Mouse (Mus musculus): ENCODE data around the gene Cldn14. TPM values are rescaled to one million over a fixed set of nuclear protein-coding genes. Genes with fewer than 3 reads are reported as not detected.

Cldn14 gene
- 2.2 and 3.9 TPM in 2 replicates for polyA plus RNA-seq (2015; fragmentation: Nextera tagmentation; extraction: Ambion mirVana)

- H3K9ac ChIP-seq: no peak within 1 kb of the TSS
- WGBS (ENCODE audit: insufficient replicate concordance): 73% methylated on average over 15 of the region's 15 CpGs
- ATAC-seq (ENCODE audit: insufficient read depth): no peak
- H3K36me3 ChIP-seq (replicated peaks): no peaks in the 10 kb centered on the region
- H3K4me2 ChIP-seq: no peak within 1 kb of the TSS
- H3K4me1 ChIP-seq (replicated peaks): peaks cover 7% of the 10 kb centered on the region
- no peaks in the 10 kb centered on the region for H3K9me3 ChIP-seq (replicated peaks)
- H3K4me3 ChIP-seq (replicated peaks): no peak within 1 kb of the TSS
- H3K27ac ChIP-seq (replicated peaks): no peak within 1 kb of the TSS
- H3K27me3 ChIP-seq: peaks cover 20% of the 10 kb centered on the region; the same call in 1 of the 2 replicates
Measured at GRCm38 (mm10) chr16:94008737-94009136, at the start of gene Cldn14. Cldn14 (minus strand) TSS chr16:94008837.

- H3K4me1 ChIP-seq (replicated peaks): no peaks in the 10 kb centered on the region
- H3K36me3 ChIP-seq (replicated peaks): no peaks in the 10 kb centered on the region
- H3K9me3 ChIP-seq (replicated peaks): no peaks in the 10 kb centered on the region
- no peak overlapping the region for H3K4me2 ChIP-seq
- H3K4me3 ChIP-seq (replicated peaks): no peak overlapping the region
- ATAC-seq (ENCODE audit: insufficient read depth): no peak
- no peak overlapping the region for H3K27ac ChIP-seq (replicated peaks)
- 62% methylated on average over 8 of the region's 8 CpGs for WGBS (ENCODE audit: insufficient replicate concordance)
- H3K27me3 ChIP-seq: no peaks in the 10 kb centered on the region; the same call in 1 of the 2 replicates
- no peak overlapping the region for H3K9ac ChIP-seq
Measured at GRCm38 (mm10) chr16:94055576-94055975, 46.9 kb upstream of the Cldn14 start.

GRCm38 (mm10) chr16:94055176-94055575 is 46.5 kb upstream of the Cldn14 start:
- Histone ChIP-seq H3K9ac (no peak overlapping the region), H3K36me3 (replicated peaks) (no peaks in the 10 kb centered on the region), H3K27ac (replicated peaks) (no peak overlapping the region), H3K4me3 (replicated peaks) (no peak overlapping the region), H3K27me3 (no peaks in the 10 kb centered on the region; the same call in 1 of the 2 replicates), H3K4me2 (no peak overlapping the region), H3K4me1 (replicated peaks) (no peaks in the 10 kb centered on the region), H3K9me3 (replicated peaks) (no peaks in the 10 kb centered on the region)
- WGBS (ENCODE audit: insufficient replicate concordance): 81% methylated on average over 12 of the region's 12 CpGs
- no peak for ATAC-seq (ENCODE audit: insufficient read depth)

GRCm38 (mm10) chr16:94050368-94050767 is 41.7 kb upstream of the Cldn14 start:
- no peak for ATAC-seq (ENCODE audit: insufficient read depth)
- Histone ChIP-seq H3K9me3 (replicated peaks) (no peaks in the 10 kb centered on the region), H3K4me3 (replicated peaks) (no peak overlapping the region), H3K9ac (no peak overlapping the region), H3K4me2 (no peak overlapping the region), H3K27me3 (no peaks in the 10 kb centered on the region; the same call in 1 of the 2 replicates), H3K4me1 (replicated peaks) (no peaks in the 10 kb centered on the region), H3K36me3 (replicated peaks) (no peaks in the 10 kb centered on the region), H3K27ac (replicated peaks) (no peak overlapping the region)
- 63% methylated on average over 3 of the region's 3 CpGs for WGBS (ENCODE audit: insufficient replicate concordance)

- 23% methylated on average over 7 of the region's 7 CpGs for WGBS (ENCODE audit: insufficient replicate concordance)
- no peak overlapping the region for H3K4me2 ChIP-seq
- no peaks in the 10 kb centered on the region for H3K9me3 ChIP-seq (replicated peaks)
- peaks cover 23% of the 10 kb centered on the region for H3K27me3 ChIP-seq
- H3K9ac ChIP-seq: no peak overlapping the region
- H3K36me3 ChIP-seq (replicated peaks): no peaks in the 10 kb centered on the region
- H3K4me1 ChIP-seq (replicated peaks): no peaks in the 10 kb centered on the region
- no peak for ATAC-seq (ENCODE audit: insufficient read depth)
- no peak overlapping the region for H3K27ac ChIP-seq (replicated peaks)
- H3K4me3 ChIP-seq (replicated peaks): no peak overlapping the region
Measured at GRCm38 (mm10) chr16:94044996-94045395, 36.4 kb upstream of the Cldn14 start.

GRCm38 (mm10) chr16:94043797-94044196 is 35.2 kb upstream of the Cldn14 start:
- Histone ChIP-seq H3K27me3 (peaks cover 34% of the 10 kb centered on the region), H3K27ac (replicated peaks) (no peak overlapping the region), H3K9ac (no peak overlapping the region), H3K4me3 (replicated peaks) (no peak overlapping the region), H3K9me3 (replicated peaks) (no peaks in the 10 kb centered on the region), H3K4me1 (replicated peaks) (no peaks in the 10 kb centered on the region), H3K36me3 (replicated peaks) (no peaks in the 10 kb centered on the region), H3K4me2 (no peak overlapping the region)
- ATAC-seq (ENCODE audit: insufficient read depth): no peak
- WGBS (ENCODE audit: insufficient replicate concordance): 38% methylated on average over 1 of the region's 1 CpGs

GRCm38 (mm10) chr16:94041065-94041712 is 32.6 kb upstream of the Cldn14 start:
- no peak overlapping the region for H3K27ac ChIP-seq (replicated peaks)
- peaks cover 38% of the 10 kb centered on the region for H3K27me3 ChIP-seq
- H3K9ac ChIP-seq: no peak overlapping the region
- no peak overlapping the region for H3K4me3 ChIP-seq (replicated peaks)
- H3K9me3 ChIP-seq (replicated peaks): no peaks in the 10 kb centered on the region
- 41% methylated on average over 18 of the region's 18 CpGs for WGBS (ENCODE audit: insufficient replicate concordance)
- no peaks in the 10 kb centered on the region for H3K4me1 ChIP-seq (replicated peaks)
- H3K36me3 ChIP-seq (replicated peaks): no peaks in the 10 kb centered on the region
- no peak overlapping the region for H3K4me2 ChIP-seq
- no peak for ATAC-seq (ENCODE audit: insufficient read depth)

GRCm38 (mm10) chr16:94040485-94040884 is 31.8 kb upstream of the Cldn14 start:
- Histone ChIP-seq H3K36me3 (replicated peaks) (no peaks in the 10 kb centered on the region), H3K9ac (no peak overlapping the region), H3K27me3 (peaks cover 38% of the 10 kb centered on the region), H3K27ac (replicated peaks) (no peak overlapping the region), H3K4me1 (replicated peaks) (no peaks in the 10 kb centered on the region), H3K9me3 (replicated peaks) (no peaks in the 10 kb centered on the region), H3K4me2 (no peak overlapping the region), H3K4me3 (replicated peaks) (no peak overlapping the region)
- ATAC-seq (ENCODE audit: insufficient read depth): no peak
- WGBS (ENCODE audit: insufficient replicate concordance): 25% methylated on average over 16 of the region's 16 CpGs

- Histone ChIP-seq H3K27ac (replicated peaks) (no peak overlapping the region), H3K4me1 (replicated peaks) (no peaks in the 10 kb centered on the region), H3K9me3 (replicated peaks) (no peaks in the 10 kb centered on the region), H3K4me2 (no peak overlapping the region), H3K9ac (no peak overlapping the region), H3K4me3 (replicated peaks) (no peak overlapping the region), H3K36me3 (replicated peaks) (no peaks in the 10 kb centered on the region), H3K27me3 (peaks cover 38% of the 10 kb centered on the region)
- 63% methylated on average over 9 of the region's 9 CpGs for WGBS (ENCODE audit: insufficient replicate concordance)
- no peak for ATAC-seq (ENCODE audit: insufficient read depth)
Measured at GRCm38 (mm10) chr16:94038986-94039341, 30.3 kb upstream of the Cldn14 start.

- Histone ChIP-seq H3K9ac (no peak overlapping the region), H3K4me3 (replicated peaks) (no peak overlapping the region), H3K27ac (replicated peaks) (no peak overlapping the region), H3K4me1 (replicated peaks) (no peaks in the 10 kb centered on the region), H3K4me2 (no peak overlapping the region), H3K27me3 (peaks cover 38% of the 10 kb centered on the region), H3K36me3 (replicated peaks) (no peaks in the 10 kb centered on the region), H3K9me3 (replicated peaks) (no peaks in the 10 kb centered on the region)
- ATAC-seq (ENCODE audit: insufficient read depth): no peak
- WGBS (ENCODE audit: insufficient replicate concordance): 51% methylated on average over 12 of the region's 12 CpGs
Measured at GRCm38 (mm10) chr16:94038272-94038985, 29.8 kb upstream of the Cldn14 start.

GRCm38 (mm10) chr16:94037280-94037679 is 28.6 kb upstream of the Cldn14 start:
- no peaks in the 10 kb centered on the region for H3K4me1 ChIP-seq (replicated peaks)
- peaks cover 33% of the 10 kb centered on the region for H3K27me3 ChIP-seq
- H3K4me3 ChIP-seq (replicated peaks): no peak overlapping the region
- WGBS (ENCODE audit: insufficient replicate concordance): 68% methylated on average over 7 of the region's 7 CpGs
- no peak overlapping the region for H3K9ac ChIP-seq
- no peak overlapping the region for H3K27ac ChIP-seq (replicated peaks)
- no peaks in the 10 kb centered on the region for H3K9me3 ChIP-seq (replicated peaks)
- no peaks in the 10 kb centered on the region for H3K36me3 ChIP-seq (replicated peaks)
- H3K4me2 ChIP-seq: no peak overlapping the region
- ATAC-seq (ENCODE audit: insufficient read depth): no peak
